Comparison of ENCODE assay signal across 8 mouse cellular contexts in genomic region chr9:23221976-23222375, GRCm38 (mm10). TPM values are rescaled to one million over a fixed set of nuclear protein-coding genes. Genes with fewer than 3 reads are reported as not detected.
DNase-seq lines count a peak whose midpoint lies in the region; ATAC-seq and TF ChIP-seq lines count a peak whose summit lies in the region.

No protein-coding gene starts in this region.

- H3K27ac ChIP-seq in layer of hippocampus, adult 2 months, result no peak overlapping the region
- no peak overlapping the region for H3K27ac ChIP-seq in embryonic facial prominence, embryonic 11.5 days (replicated peaks; ENCODE audit: low read depth, low read length)
- no peak overlapping the region for H3K27ac ChIP-seq in intestine, embryonic 15.5 days
- H3K27ac ChIP-seq in neural tube, embryonic 15.5 days (replicated peaks), result peak overlapping the region; percentile 85

- no peaks in the 10 kb centered on the region for H3K36me3 ChIP-seq in embryonic facial prominence, embryonic 11.5 days (replicated peaks; ENCODE audit: control insufficient read depth, insufficient read depth, low read depth, low read length)
- H3K36me3 ChIP-seq in intestine, embryonic 15.5 days, result no peaks in the 10 kb centered on the region
- no peaks in the 10 kb centered on the region for H3K36me3 ChIP-seq in neural tube, embryonic 15.5 days

- DNase-seq in layer of hippocampus, adult 2 months (ENCODE audit: low spot score in 2 of 2), result no peak
- DNase-seq in layer of hippocampus, adult 11-12 months (ENCODE audit: low spot score), result no peak
- no peak for DNase-seq in embryonic facial prominence, embryonic 11.5 days (ENCODE audit: low spot score)
- no peak for DNase-seq in yolk sac, embryonic 10.5 days (ENCODE audit: low spot score)
- no peak for DNase-seq in kidney, adult 18-20 months

- H3K4me3 ChIP-seq in layer of hippocampus, adult 2 months, result peak overlapping the region; percentile 72; the same call in 1 of the 2 replicates
- peak overlapping the region; percentile 54 for H3K4me3 ChIP-seq in embryonic facial prominence, embryonic 11.5 days (ENCODE audit: low read depth, low read length)
- H3K4me3 ChIP-seq in intestine, embryonic 15.5 days (replicated peaks), result peak overlapping the region; percentile 72
- peak overlapping the region; percentile 72 for H3K4me3 ChIP-seq in neural tube, embryonic 15.5 days (replicated peaks)

- H3K9ac ChIP-seq in embryonic facial prominence, embryonic 11.5 days (replicated peaks; ENCODE audit: low read length), result no peak overlapping the region; the same call in 1 of the 2 replicates
- peak overlapping the region; percentile 66; the same call in 1 of the 2 replicates for H3K9ac ChIP-seq in intestine, embryonic 15.5 days
- H3K9ac ChIP-seq in neural tube, embryonic 15.5 days (replicated peaks), result peak overlapping the region; percentile 61

- H3K4me2 ChIP-seq in embryonic facial prominence, embryonic 11.5 days (ENCODE audit: low read depth, low read length), result peak overlapping the region; percentile 97
- H3K4me2 ChIP-seq in intestine, embryonic 15.5 days (replicated peaks), result peak overlapping the region; percentile 99
- peak overlapping the region; percentile 98 for H3K4me2 ChIP-seq in neural tube, embryonic 15.5 days

- ATAC-seq in embryonic facial prominence, embryonic 11.5 days (replicated peaks; ENCODE audit: insufficient number of reproducible peaks, low FRiP score, low TSS enrichment, low read depth), result no peak
- ATAC-seq in intestine, embryonic 15.5 days, result no peak; the same call in 1 of the 2 replicates
- no peak for ATAC-seq in neural tube, embryonic 15.5 days (ENCODE audit: low FRiP score)
- no peak for ATAC-seq in megakaryocyte-erythroid progenitor cell, adult 5-6 weeks (replicated peaks; ENCODE audit: low FRiP score, low TSS enrichment, poor library complexity, severe bottlenecking)

- WGBS in embryonic facial prominence, embryonic 11.5 days, result 9% methylated on average over 5 of the region's 5 CpGs
- WGBS in intestine, embryonic 15.5 days, result 27% methylated on average over 5 of the region's 5 CpGs
- 12% methylated on average over 5 of the region's 5 CpGs for WGBS in neural tube, embryonic 15.5 days

- peaks cover 4% of the 10 kb centered on the region; the same call in 1 of the 2 replicates for H3K27me3 ChIP-seq in embryonic facial prominence, embryonic 11.5 days (ENCODE audit: control insufficient read depth, insufficient read depth, low read length)
- H3K27me3 ChIP-seq in intestine, embryonic 15.5 days (replicated peaks), result peaks cover 16% of the 10 kb centered on the region; the same call in 1 of the 2 replicates
- H3K27me3 ChIP-seq in neural tube, embryonic 15.5 days (replicated peaks), result peaks cover 21% of the 10 kb centered on the region

- TF ChIP-seq CTCF in layer of hippocampus, adult 2 months (conservative IDR thresholded peaks at IDR 0.05), result 0 out of 2 replicates have a peak, but pooled peaks have one; percentile 2

- no peaks in the 10 kb centered on the region for H3K4me1 ChIP-seq in embryonic facial prominence, embryonic 11.5 days (ENCODE audit: control insufficient read depth, insufficient read depth, low read length)
- H3K4me1 ChIP-seq in intestine, embryonic 15.5 days (replicated peaks), result peaks cover 3% of the 10 kb centered on the region; the same call in 1 of the 2 replicates
- peaks cover 10% of the 10 kb centered on the region for H3K4me1 ChIP-seq in neural tube, embryonic 15.5 days

- no peaks in the 10 kb centered on the region for H3K9me3 ChIP-seq in embryonic facial prominence, embryonic 11.5 days (replicated peaks; ENCODE audit: control insufficient read depth, low read length)
- H3K9me3 ChIP-seq in intestine, embryonic 15.5 days, result no peaks in the 10 kb centered on the region
- no peaks in the 10 kb centered on the region for H3K9me3 ChIP-seq in neural tube, embryonic 15.5 days (replicated peaks)

RNA-seq across cellular contexts. Expression of gene Bmper, which starts 0.9 kb away (rescaled TPM):
- 1 to 10 TPM; 3.2 to 4.6 TPM for total RNA-seq in layer of hippocampus, adult 2 months (2021)
- 9.6 and 10.8 TPM in 2 replicates for polyA plus RNA-seq in embryonic facial prominence, embryonic 11.5 days (2014; fragmentation: Nextera tagmentation; extraction: Ambion mirVana)
- polyA plus RNA-seq in intestine, embryonic 15.5 days (2015; fragmentation: Nextera tagmentation; extraction: Ambion mirVana), result 10.1 and 10.7 TPM in 2 replicates
- polyA plus RNA-seq in neural tube, embryonic 15.5 days (2015; fragmentation: Nextera tagmentation; extraction: Ambion mirVana), result 10.7 and 12.3 TPM in 2 replicates
- total RNA-seq in megakaryocyte-erythroid progenitor cell, adult 5-6 weeks (2014; fragmentation: Nextera tagmentation), result not detected in 2 replicates
- total RNA-seq in megakaryocyte-erythroid progenitor cell, adult 5-6 weeks (2017), result not detected in 2 replicates
